Mouse (Mus musculus): ENCODE data around the gene Lgmn. TPM values are rescaled to one million over a fixed set of nuclear protein-coding genes. Genes with fewer than 3 reads are reported as not detected.
A peak's percentile ranks its signal among the peaks of the same experiment; 100 is the strongest.

The Lgmn gene
- polyA plus RNA-seq, 1 experiment from 2014 or later: 127 TPM

- 41% methylated on average over 8 of the region's 8 CpGs for WGBS
- H3K4me2 ChIP-seq: no peak overlapping the region
- ATAC-seq (ENCODE audit: insufficient number of reproducible peaks, low FRiP score): peak; percentile 15; the same call in 1 of the 2 replicates
- no peaks in the 10 kb centered on the region for H3K9me3 ChIP-seq (replicated peaks)
- no peaks in the 10 kb centered on the region for H3K4me1 ChIP-seq (replicated peaks)
- no peaks in the 10 kb centered on the region for H3K27me3 ChIP-seq (replicated peaks)
- no peak overlapping the region for H3K4me3 ChIP-seq
- H3K27ac ChIP-seq (ENCODE audit: poor library complexity, severe bottlenecking): no peak overlapping the region
- no peak overlapping the region for H3K9ac ChIP-seq
- peaks cover 70% of the 10 kb centered on the region for H3K36me3 ChIP-seq
Measured at GRCm38 (mm10) chr12:102390042-102390441, 49.6 kb downstream of the Lgmn start.

GRCm38 (mm10) chr12:102387219-102387917, 52.2 kb downstream of the Lgmn start:
- no peak overlapping the region for H3K4me2 ChIP-seq
- H3K36me3 ChIP-seq: peaks cover 69% of the 10 kb centered on the region
- H3K9ac ChIP-seq: no peak overlapping the region
- no peak overlapping the region for H3K4me3 ChIP-seq
- H3K4me1 ChIP-seq (replicated peaks): no peaks in the 10 kb centered on the region
- H3K27ac ChIP-seq (ENCODE audit: poor library complexity, severe bottlenecking): no peak overlapping the region
- no peaks in the 10 kb centered on the region for H3K27me3 ChIP-seq (replicated peaks)
- H3K9me3 ChIP-seq (replicated peaks): no peaks in the 10 kb centered on the region
- ATAC-seq (ENCODE audit: insufficient number of reproducible peaks, low FRiP score): peak; percentile 46; the same call in 1 of the 2 replicates
- 51% methylated on average over 16 of the region's 16 CpGs for WGBS

- no peak overlapping the region for H3K9ac ChIP-seq
- WGBS: 22% methylated on average over 3 of the region's 3 CpGs
- no peaks in the 10 kb centered on the region for H3K27me3 ChIP-seq (replicated peaks)
- H3K4me2 ChIP-seq: no peak overlapping the region
- peaks cover 63% of the 10 kb centered on the region for H3K36me3 ChIP-seq
- no peak overlapping the region for H3K4me3 ChIP-seq
- ATAC-seq (ENCODE audit: insufficient number of reproducible peaks, low FRiP score): no peak
- H3K27ac ChIP-seq (ENCODE audit: poor library complexity, severe bottlenecking): no peak overlapping the region
- no peaks in the 10 kb centered on the region for H3K9me3 ChIP-seq (replicated peaks)
- H3K4me1 ChIP-seq (replicated peaks): no peaks in the 10 kb centered on the region
Measured at GRCm38 (mm10) chr12:102384819-102385218, 54.8 kb downstream of the Lgmn start.

- Histone ChIP-seq H3K36me3 (peaks cover 64% of the 10 kb centered on the region), H3K4me2 (no peak overlapping the region), H3K27me3 (replicated peaks) (no peaks in the 10 kb centered on the region), H3K9ac (no peak overlapping the region), H3K9me3 (replicated peaks) (no peaks in the 10 kb centered on the region), H3K4me1 (replicated peaks) (no peaks in the 10 kb centered on the region), H3K27ac (ENCODE audit: poor library complexity, severe bottlenecking) (no peak overlapping the region), H3K4me3 (no peak overlapping the region)
- ATAC-seq (ENCODE audit: insufficient number of reproducible peaks, low FRiP score): no peak
- WGBS: 80% methylated on average over 9 of the region's 9 CpGs
Measured at GRCm38 (mm10) chr12:102383288-102383687, 56.3 kb downstream of the Lgmn start.

GRCm38 (mm10) chr12:102382180-102382579, 57.4 kb downstream of the Lgmn start:
- Histone ChIP-seq H3K27ac (ENCODE audit: poor library complexity, severe bottlenecking) (no peak overlapping the region), H3K9me3 (replicated peaks) (no peaks in the 10 kb centered on the region), H3K4me1 (replicated peaks) (no peaks in the 10 kb centered on the region), H3K27me3 (replicated peaks) (no peaks in the 10 kb centered on the region), H3K4me3 (no peak overlapping the region), H3K4me2 (no peak overlapping the region), H3K36me3 (peaks cover 60% of the 10 kb centered on the region), H3K9ac (no peak overlapping the region)
- WGBS: 76% methylated on average over 8 of the region's 8 CpGs
- ATAC-seq (ENCODE audit: insufficient number of reproducible peaks, low FRiP score): no peak

GRCm38 (mm10) chr12:102372322-102372721, 67.3 kb downstream of the Lgmn start:
- WGBS: 72% methylated on average over 3 of the region's 3 CpGs

GRCm38 (mm10) chr12:102370931-102371500, 68.6 kb downstream of the Lgmn start:
- Histone ChIP-seq H3K27ac (ENCODE audit: poor library complexity, severe bottlenecking) (no peak overlapping the region), H3K9ac (no peak overlapping the region), H3K4me1 (replicated peaks) (peaks cover 34% of the 10 kb centered on the region), H3K27me3 (replicated peaks) (no peaks in the 10 kb centered on the region), H3K4me3 (no peak overlapping the region), H3K4me2 (no peak overlapping the region), H3K36me3 (peaks cover 60% of the 10 kb centered on the region), H3K9me3 (replicated peaks) (no peaks in the 10 kb centered on the region)
- WGBS: 79% methylated on average over 4 of the region's 4 CpGs
- no peak for ATAC-seq (ENCODE audit: insufficient number of reproducible peaks, low FRiP score)

More at GRCm38 (mm10) chr12:102372322-102372721, 67.3 kb downstream of the Lgmn start:
- no peak for ATAC-seq (ENCODE audit: insufficient number of reproducible peaks, low FRiP score)
- no peak overlapping the region for H3K4me2 ChIP-seq
- peaks cover 59% of the 10 kb centered on the region for H3K36me3 ChIP-seq
- H3K27ac ChIP-seq (ENCODE audit: poor library complexity, severe bottlenecking): no peak overlapping the region
- peaks cover 34% of the 10 kb centered on the region for H3K4me1 ChIP-seq (replicated peaks)
- no peak overlapping the region for H3K9ac ChIP-seq
- no peak overlapping the region for H3K4me3 ChIP-seq
- H3K27me3 ChIP-seq (replicated peaks): no peaks in the 10 kb centered on the region
- no peaks in the 10 kb centered on the region for H3K9me3 ChIP-seq (replicated peaks)

- no peaks in the 10 kb centered on the region for H3K9me3 ChIP-seq (replicated peaks)
- no peak overlapping the region for H3K9ac ChIP-seq
- peak overlapping the region; percentile 39; the same call in 1 of the 2 replicates for H3K4me2 ChIP-seq
- ATAC-seq (ENCODE audit: insufficient number of reproducible peaks, low FRiP score): no peak; the same call in 1 of the 2 replicates
- peaks cover 32% of the 10 kb centered on the region for H3K4me1 ChIP-seq (replicated peaks)
- H3K27me3 ChIP-seq (replicated peaks): no peaks in the 10 kb centered on the region
- H3K36me3 ChIP-seq: peaks cover 52% of the 10 kb centered on the region
- H3K27ac ChIP-seq (ENCODE audit: poor library complexity, severe bottlenecking): 0 out of 2 replicates have a peak overlapping the region, but pooled peaks have one; percentile 37
- H3K4me3 ChIP-seq: no peak overlapping the region
- WGBS: 61% methylated on average over 22 of the region's 22 CpGs
Measured at GRCm38 (mm10) chr12:102369488-102370235, 70.0 kb downstream of the Lgmn start.

GRCm38 (mm10) chr12:102368556-102368955, 71.1 kb downstream of the Lgmn start:
- 81% methylated on average over 14 of the region's 14 CpGs for WGBS
- H3K36me3 ChIP-seq: peaks cover 48% of the 10 kb centered on the region
- no peak overlapping the region for H3K4me2 ChIP-seq
- peaks cover 30% of the 10 kb centered on the region for H3K4me1 ChIP-seq (replicated peaks)
- H3K9ac ChIP-seq: no peak overlapping the region
- 0 out of 2 replicates have a peak, but pooled peaks have one; percentile 9 for ATAC-seq (ENCODE audit: insufficient number of reproducible peaks, low FRiP score)
- H3K9me3 ChIP-seq (replicated peaks): no peaks in the 10 kb centered on the region
- no peak overlapping the region for H3K27ac ChIP-seq (ENCODE audit: poor library complexity, severe bottlenecking)
- H3K4me3 ChIP-seq: no peak overlapping the region
- no peaks in the 10 kb centered on the region for H3K27me3 ChIP-seq (replicated peaks)

GRCm38 (mm10) chr12:102368066-102368465, 71.5 kb downstream of the Lgmn start:
- Histone ChIP-seq H3K4me1 (replicated peaks) (peaks cover 30% of the 10 kb centered on the region), H3K27ac (ENCODE audit: poor library complexity, severe bottlenecking) (no peak overlapping the region), H3K9ac (no peak overlapping the region), H3K27me3 (replicated peaks) (no peaks in the 10 kb centered on the region), H3K9me3 (replicated peaks) (no peaks in the 10 kb centered on the region), H3K36me3 (peaks cover 48% of the 10 kb centered on the region), H3K4me3 (no peak overlapping the region), H3K4me2 (no peak overlapping the region)
- 65% methylated on average over 7 of the region's 7 CpGs for WGBS
- ATAC-seq (ENCODE audit: insufficient number of reproducible peaks, low FRiP score): no peak

- Histone ChIP-seq H3K9me3 (replicated peaks) (no peaks in the 10 kb centered on the region), H3K4me2 (no peak overlapping the region), H3K4me3 (no peak overlapping the region), H3K27me3 (replicated peaks) (no peaks in the 10 kb centered on the region), H3K36me3 (peaks cover 53% of the 10 kb centered on the region), H3K27ac (ENCODE audit: poor library complexity, severe bottlenecking) (no peak overlapping the region), H3K9ac (no peak overlapping the region), H3K4me1 (replicated peaks) (peaks cover 30% of the 10 kb centered on the region)
- 78% methylated on average over 3 of the region's 3 CpGs for WGBS
- ATAC-seq (ENCODE audit: insufficient number of reproducible peaks, low FRiP score): no peak
Measured at GRCm38 (mm10) chr12:102367075-102367474, 72.5 kb downstream of the Lgmn start.

Data from heart, embryonic 12.5 days (tissue).